Mouse (Mus musculus): ENCODE measurements around the gene Eif4e2.

Gene Eif4e2

GRCm38 (mm10) chr1:87264134-87265006 is 50.7 kb downstream of the Eif4e2 start, which contains the start of gene Efhd1:
TSS of gene Efhd1 (plus strand) at chr1:87264363.
- TF ChIP-seq GATA4 (IDR thresholded peaks at IDR 0.05; ENCODE audit: insufficient replicate concordance, low read length) = no peak

- no peak for TF ChIP-seq GATA4 (IDR thresholded peaks at IDR 0.05; ENCODE audit: insufficient replicate concordance, low read length)
These were observed 51.5 kb downstream of the Eif4e2 start for GRCm38 (mm10) chr1:87265200-87265599.

DNA sequence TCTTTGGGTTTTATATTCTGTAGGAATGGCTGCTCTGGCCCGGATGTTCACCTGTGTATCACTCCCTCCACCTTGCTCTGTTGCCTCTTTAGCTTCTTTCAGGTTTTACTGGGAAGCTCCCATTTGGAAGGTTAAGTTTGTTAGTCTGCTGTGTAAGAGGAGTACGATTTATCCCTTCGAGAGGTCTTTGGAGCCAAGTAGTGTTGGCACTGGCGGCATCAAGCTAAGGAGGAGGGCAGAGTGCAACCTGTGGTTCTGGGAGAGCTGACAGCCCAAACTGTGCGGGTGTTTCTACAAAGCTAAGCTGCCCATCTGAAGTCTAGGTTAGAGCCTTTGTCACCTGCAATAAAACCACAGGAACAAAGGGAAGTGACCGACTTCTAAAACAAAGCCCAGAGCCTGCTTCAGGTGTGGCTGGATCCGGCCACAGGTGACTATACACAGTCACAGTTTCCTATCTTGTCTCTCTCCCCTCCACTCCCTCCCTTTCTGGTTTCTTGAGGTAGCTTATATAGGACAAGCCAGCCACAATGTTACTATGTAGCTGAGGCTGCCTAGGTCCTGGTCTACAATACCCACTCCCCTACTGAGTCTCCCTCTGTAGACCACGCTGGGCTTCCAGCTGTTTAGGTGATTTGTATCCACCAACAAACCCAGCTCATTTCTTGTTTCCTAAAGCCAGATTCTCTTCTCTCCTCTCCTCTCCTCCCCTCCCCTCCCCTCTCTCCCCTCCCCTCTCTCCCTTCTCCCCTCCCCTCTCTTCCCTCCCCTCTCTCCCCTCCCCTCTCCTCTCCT is 52.8 kb downstream of the Eif4e2 start:
- no peak for TF ChIP-seq GATA4 (IDR thresholded peaks at IDR 0.05; ENCODE audit: insufficient replicate concordance, low read length)

GRCm38 (mm10) chr1:87270204-87270603 is 56.5 kb downstream of the Eif4e2 start:
- no peak for TF ChIP-seq GATA4 (IDR thresholded peaks at IDR 0.05; ENCODE audit: insufficient replicate concordance, low read length)

DNA sequence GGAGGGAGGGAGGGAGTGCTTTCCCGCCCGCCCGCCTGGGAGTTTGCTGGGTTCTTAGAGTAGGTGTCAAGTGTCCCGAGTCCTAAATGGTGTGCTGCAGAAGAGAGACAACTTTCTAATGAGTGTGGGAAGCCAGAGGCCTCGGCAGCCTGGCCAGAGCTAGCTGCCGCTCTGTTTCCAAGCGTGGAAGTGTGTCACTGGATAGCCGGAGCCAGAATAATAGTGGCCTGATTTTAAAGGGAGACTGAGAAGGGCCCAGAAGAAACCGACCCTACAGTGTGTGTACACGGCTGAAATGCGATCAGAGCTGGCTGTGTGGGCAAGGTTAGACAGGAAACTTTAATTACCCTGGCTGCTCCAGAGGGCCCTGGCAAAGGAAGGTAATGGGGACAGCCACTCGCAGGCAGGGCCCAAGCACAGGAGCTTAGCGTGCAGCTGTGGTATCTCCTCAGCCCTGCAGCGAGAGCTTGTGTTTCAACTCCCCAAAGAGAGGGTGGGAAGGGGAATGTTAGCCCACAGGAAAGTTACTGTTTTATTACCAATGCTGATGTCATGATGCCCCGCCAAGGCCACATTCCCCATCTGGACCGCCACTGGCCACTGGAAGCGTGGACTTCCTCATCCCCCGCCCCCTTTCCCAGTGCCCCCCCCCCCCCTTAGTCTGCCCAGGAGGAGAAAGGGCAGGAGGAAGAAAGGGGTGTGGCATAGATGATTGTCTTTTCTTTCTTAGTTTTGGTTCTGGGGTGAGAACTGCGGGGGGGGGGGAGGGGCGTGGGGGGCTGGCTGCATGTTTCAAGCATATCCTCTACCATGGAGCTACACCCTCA is 57.1 kb downstream of the Eif4e2 start:
- no peak for TF ChIP-seq GATA4 (IDR thresholded peaks at IDR 0.05; ENCODE audit: insufficient replicate concordance, low read length)

DNA sequence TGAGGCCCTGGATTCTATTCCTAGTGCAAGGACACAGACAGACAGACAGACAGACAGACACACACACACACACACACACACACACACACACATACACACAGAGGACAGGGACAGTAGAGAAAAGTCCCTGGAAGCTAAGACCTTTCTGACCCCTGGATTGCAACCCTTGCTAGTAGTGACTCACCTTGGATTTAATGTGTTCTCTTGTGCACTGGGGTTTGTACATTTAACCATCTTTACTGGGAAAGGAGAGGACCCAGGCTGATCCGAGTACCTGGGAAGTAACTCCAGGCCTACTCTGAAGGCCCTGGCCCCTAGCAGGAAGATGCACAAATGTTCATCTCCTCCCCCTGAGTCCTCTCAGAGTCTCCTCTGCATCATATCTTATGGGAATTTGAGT is 57.9 kb downstream of the Eif4e2 start:
- no peak for TF ChIP-seq GATA4 (IDR thresholded peaks at IDR 0.05; ENCODE audit: insufficient replicate concordance, low read length)

DNA sequence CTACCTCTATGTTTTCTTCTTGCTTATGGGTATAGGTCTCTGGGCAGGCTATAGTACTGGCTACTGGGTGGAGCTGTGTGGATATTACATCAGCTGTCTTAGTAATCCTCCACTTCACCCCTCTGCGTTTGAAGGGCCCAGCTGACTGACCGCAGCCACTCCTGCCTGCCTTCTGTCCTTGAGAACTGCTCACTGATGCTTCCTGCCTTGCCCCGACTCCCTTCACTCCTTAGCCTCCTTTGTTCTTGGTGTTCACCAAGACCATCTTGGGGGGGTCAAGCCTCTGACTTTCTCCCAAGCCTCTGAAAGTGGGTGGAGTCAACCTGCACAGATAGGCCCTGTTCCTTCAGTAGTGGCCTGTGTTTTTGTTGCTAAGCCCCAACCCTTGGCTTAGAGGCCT is 58.7 kb downstream of the Eif4e2 start:
- no peak for TF ChIP-seq GATA4 (IDR thresholded peaks at IDR 0.05; ENCODE audit: insufficient replicate concordance, low read length)

- TF ChIP-seq GATA4 (IDR thresholded peaks at IDR 0.05; ENCODE audit: insufficient replicate concordance, low read length) = no peak
These were observed 59.8 kb downstream of the Eif4e2 start for GRCm38 (mm10) chr1:87273514-87273942.

GRCm38 (mm10) chr1:87274134-87274533 is 60.4 kb downstream of the Eif4e2 start:
- no peak for TF ChIP-seq GATA4 (IDR thresholded peaks at IDR 0.05; ENCODE audit: insufficient replicate concordance, low read length)

- TF ChIP-seq GATA4 (IDR thresholded peaks at IDR 0.05; ENCODE audit: insufficient replicate concordance, low read length) = no peak
These were observed 61.4 kb downstream of the Eif4e2 start for GRCm38 (mm10) chr1:87275151-87275550.

GRCm38 (mm10) chr1:87276056-87276455 is 62.3 kb downstream of the Eif4e2 start:
- TF ChIP-seq GATA4 (IDR thresholded peaks at IDR 0.05; ENCODE audit: insufficient replicate concordance, low read length) = no peak

GRCm38 (mm10) chr1:87280281-87280680 is 66.6 kb downstream of the Eif4e2 start:
- no peak for TF ChIP-seq GATA4 (IDR thresholded peaks at IDR 0.05; ENCODE audit: insufficient replicate concordance, low read length)

DNA sequence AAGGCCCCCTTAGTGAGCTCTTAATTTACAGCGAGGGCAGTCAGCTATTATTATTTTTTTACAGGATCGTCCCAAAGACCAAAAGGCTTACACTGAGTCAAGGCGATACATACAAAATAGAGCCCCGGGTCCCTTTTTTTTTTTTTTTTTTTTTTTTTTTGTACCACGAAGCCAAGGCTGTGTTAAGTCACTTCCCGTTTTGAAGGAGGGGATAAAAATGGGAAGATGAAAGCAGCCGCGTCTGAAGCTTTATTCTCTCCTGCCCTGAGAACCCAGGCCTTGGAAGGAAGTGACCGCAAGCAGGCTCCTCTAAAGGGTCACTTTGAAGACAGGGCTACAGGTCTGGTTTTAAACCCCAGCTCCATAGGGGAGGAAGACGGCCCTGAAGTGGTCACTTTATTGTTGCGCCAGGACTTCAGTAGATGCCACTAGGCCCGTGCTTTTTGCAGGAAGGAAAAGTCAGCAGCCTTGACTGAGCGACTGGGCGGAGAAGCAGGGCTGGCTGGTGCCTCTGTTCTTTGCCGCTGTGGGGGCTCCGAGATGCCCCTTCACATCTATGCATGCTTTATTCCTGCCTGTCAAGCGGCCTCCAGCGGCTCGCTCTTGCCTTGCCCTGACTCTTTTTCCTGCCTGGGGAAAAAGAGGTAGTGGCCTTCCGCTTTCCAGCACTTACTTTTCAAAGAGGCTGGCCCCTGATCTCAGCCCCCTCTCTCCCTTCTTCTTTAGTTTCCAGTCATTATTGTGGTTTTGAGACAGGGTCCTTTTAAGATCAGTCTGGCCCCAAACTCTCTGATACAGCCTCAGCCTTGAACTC is 68.1 kb downstream of the Eif4e2 start:
- no peak for TF ChIP-seq GATA4 (IDR thresholded peaks at IDR 0.05; ENCODE audit: insufficient replicate concordance, low read length)

- TF ChIP-seq GATA4 (IDR thresholded peaks at IDR 0.05; ENCODE audit: insufficient replicate concordance, low read length) = no peak
These were observed 68.7 kb downstream of the Eif4e2 start for GRCm38 (mm10) chr1:87282413-87282788.
